Mouse (Mus musculus) forebrain, embryonic 16.5 days (tissue): ENCODE measurements around the gene Lrch1. TPM values are rescaled to one million over a fixed set of nuclear protein-coding genes. Genes with fewer than 3 reads are reported as not detected.
A peak's percentile ranks its signal among the peaks of the same experiment; 100 is the strongest.

Experiments
- ATAC-seq: fragments of 200-750 bp; cut with Nextera tagmentation; 2 replicates; pipeline ENCODE4 v1.8.0; 2017; ENCODE audit warnings: mild to moderate bottlenecking, moderate library complexity
- H3K27ac ChIP-seq: fragments of 300-500 bp; sonication (generic); 2 replicates; pipeline ENCODE4 v1.5.1; 2014; ENCODE audit warnings: low read length, control low read depth
- H3K27me3 ChIP-seq: fragments of 300-500 bp; sonication (generic); replicated peaks from 2 replicates; pipeline ENCODE4 v1.6.1; 2014; ENCODE audit warnings: low read length; ENCODE audit not compliant: control insufficient read depth, insufficient read depth
- H3K36me3 ChIP-seq: fragments of 300-500 bp; sonication (generic); 2 replicates; pipeline ENCODE4 v1.6.1; 2014; ENCODE audit not compliant: control insufficient read depth, insufficient read depth
- H3K4me1 ChIP-seq: fragments of 300-500 bp; sonication (generic); replicated peaks from 2 replicates; pipeline ENCODE4 v1.6.1; 2014; ENCODE audit warnings: low read length; ENCODE audit not compliant: control insufficient read depth, insufficient read depth
- H3K4me2 ChIP-seq: fragments of 300-500 bp; sonication (generic); 2 replicates; pipeline ENCODE4 v1.6.1; 2014; ENCODE audit warnings: mild to moderate bottlenecking, low read length, control low read depth
- H3K4me3 ChIP-seq: fragments of 300-500 bp; sonication (generic); replicated peaks from 2 replicates; pipeline ENCODE4 v1.5.1; 2014; ENCODE audit warnings: mild to moderate bottlenecking, low read length, control low read depth
- H3K9ac ChIP-seq: fragments of 300-500 bp; sonication (generic); replicated peaks from 2 replicates; pipeline ENCODE4 v1.6.1; 2014; ENCODE audit warnings: low read depth, low read length, control low read depth
- H3K9me3 ChIP-seq: fragments of 300-500 bp; sonication (generic); 2 replicates; pipeline ENCODE4 v1.6.1; 2016; ENCODE audit warnings: low read length; ENCODE audit not compliant: control insufficient read depth
- WGBS: fragments of 180-500 bp; shearing (Covaris S2); extraction: QIAGEN DNeasy Blood & Tissue Kit; methylation state at CpG from one replicate; pipeline ENCODE4 v1.1.7; 2014; 5-methylcytosine and 5-hydroxymethylcytosine counted together
- polyA plus RNA-seq: library from polyadenylated mRNA; unstranded; fragments of >200 nt; fragmentation: Nextera tagmentation; extraction: Ambion mirVana; gene quantifications from 2 replicates; pipeline ENCODE4 v1.2.1, GENCODE M21; 2015

Lrch1 gene
- polyA plus RNA-seq, 1 experiment from 2014 or later: 12.5 TPM

- WGBS: 90% methylated on average over 5 of the region's 5 CpGs
- Histone ChIP-seq H3K9me3 (no peaks in the 10 kb centered on the region), H3K27ac (no peak overlapping the region), H3K36me3 (no peaks in the 10 kb centered on the region), H3K4me3 (no peak overlapping the region), H3K4me1 (peaks cover 19% of the 10 kb centered on the region), H3K4me2 (no peak overlapping the region), H3K27me3 (no peaks in the 10 kb centered on the region), H3K9ac (no peak overlapping the region)
- no peak for ATAC-seq
Measured at GRCm38 (mm10) chr14:74917504-74918124, 30.1 kb downstream of the Lrch1 start.

GRCm38 (mm10) chr14:74916691-74917090 is 31.0 kb downstream of the Lrch1 start:
- Histone ChIP-seq H3K9me3 (no peaks in the 10 kb centered on the region), H3K36me3 (no peaks in the 10 kb centered on the region), H3K4me2 (no peak overlapping the region), H3K27ac (no peak overlapping the region), H3K27me3 (no peaks in the 10 kb centered on the region), H3K9ac (no peak overlapping the region), H3K4me1 (peaks cover 16% of the 10 kb centered on the region), H3K4me3 (no peak overlapping the region)
- ATAC-seq: no peak
- 85% methylated on average over 4 of the region's 4 CpGs for WGBS

- no peaks in the 10 kb centered on the region for H3K27me3 ChIP-seq
- no peak for ATAC-seq
Measured at GRCm38 (mm10) chr14:74916075-74916474, 31.6 kb downstream of the Lrch1 start.

DNA sequence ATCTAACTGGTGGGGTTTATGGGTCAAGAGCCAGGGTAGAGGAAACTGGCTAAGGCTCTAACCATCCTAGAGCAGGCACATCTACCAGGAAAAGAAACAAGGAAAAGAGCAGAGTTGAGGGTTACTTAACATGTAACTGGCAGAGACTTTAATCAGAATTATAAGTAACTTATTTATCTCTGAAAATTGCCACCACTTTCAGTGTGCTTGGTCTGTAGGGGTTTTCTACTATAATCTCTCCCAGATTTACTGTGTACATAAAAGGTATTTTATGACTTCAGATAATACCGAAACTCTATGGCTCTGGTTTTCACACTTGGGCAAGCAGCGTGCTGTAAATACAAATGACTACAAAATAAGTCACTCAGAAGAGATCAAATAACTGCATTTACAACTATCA is 32.0 kb downstream of the Lrch1 start:
- Histone ChIP-seq H3K27ac (no peak overlapping the region), H3K4me3 (no peak overlapping the region), H3K9ac (no peak overlapping the region), H3K36me3 (no peaks in the 10 kb centered on the region), H3K27me3 (no peaks in the 10 kb centered on the region), H3K4me1 (peaks cover 16% of the 10 kb centered on the region), H3K4me2 (no peak overlapping the region), H3K9me3 (no peaks in the 10 kb centered on the region)
- no peak for ATAC-seq
- WGBS: 77% methylated on average over 2 of the region's 2 CpGs

More at GRCm38 (mm10) chr14:74916075-74916474, 31.6 kb downstream of the Lrch1 start:
- Histone ChIP-seq H3K4me2 (no peak overlapping the region), H3K4me1 (peaks cover 16% of the 10 kb centered on the region), H3K9ac (no peak overlapping the region), H3K4me3 (no peak overlapping the region), H3K36me3 (no peaks in the 10 kb centered on the region), H3K9me3 (no peaks in the 10 kb centered on the region), H3K27ac (no peak overlapping the region)
- 48% methylated on average over 8 of the region's 8 CpGs for WGBS

GRCm38 (mm10) chr14:74915025-74915424 is 32.7 kb downstream of the Lrch1 start:
- no peaks in the 10 kb centered on the region for H3K27me3 ChIP-seq
- 49% methylated on average over 9 of the region's 9 CpGs for WGBS
- H3K4me3 ChIP-seq: no peak overlapping the region
- H3K27ac ChIP-seq: no peak overlapping the region; the same call in 1 of the 2 replicates
- peak; percentile 80 for ATAC-seq
- peaks cover 16% of the 10 kb centered on the region for H3K4me1 ChIP-seq
- no peaks in the 10 kb centered on the region for H3K9me3 ChIP-seq
- H3K4me2 ChIP-seq: no peak overlapping the region
- H3K9ac ChIP-seq: no peak overlapping the region
- no peaks in the 10 kb centered on the region for H3K36me3 ChIP-seq

GRCm38 (mm10) chr14:74913381-74914230 is 34.1 kb downstream of the Lrch1 start:
- ATAC-seq: no peak
- H3K27ac ChIP-seq: no peak overlapping the region
- H3K36me3 ChIP-seq: no peaks in the 10 kb centered on the region
- no peak overlapping the region for H3K4me3 ChIP-seq
- peaks cover 18% of the 10 kb centered on the region for H3K4me1 ChIP-seq
- H3K9me3 ChIP-seq: no peaks in the 10 kb centered on the region
- no peak overlapping the region for H3K9ac ChIP-seq
- no peaks in the 10 kb centered on the region for H3K27me3 ChIP-seq
- 74% methylated on average over 20 of the region's 20 CpGs for WGBS
- no peak overlapping the region for H3K4me2 ChIP-seq

DNA sequence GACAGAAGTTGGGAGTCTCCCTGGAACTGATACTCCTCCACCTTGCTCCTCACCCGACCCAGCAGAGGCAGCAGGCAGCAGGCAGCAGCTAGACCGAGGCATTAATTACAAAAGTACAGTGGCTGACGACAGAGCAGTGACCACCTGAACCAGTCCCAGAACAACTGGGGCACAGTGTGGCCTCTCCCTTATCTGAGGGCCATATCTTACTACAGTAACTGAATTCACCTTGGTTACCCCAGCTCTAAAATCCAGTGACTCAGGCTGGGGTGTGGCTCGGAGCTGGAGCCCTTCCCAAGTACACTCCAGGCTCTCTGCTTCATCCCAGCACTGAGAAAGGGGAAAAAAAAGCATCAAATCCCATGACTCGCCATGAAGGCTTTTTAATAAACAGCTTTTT is 37.3 kb downstream of the Lrch1 start:
- H3K27ac ChIP-seq: no peak overlapping the region
- WGBS: 75% methylated on average over 5 of the region's 5 CpGs
- H3K9ac ChIP-seq: no peak overlapping the region
- no peaks in the 10 kb centered on the region for H3K36me3 ChIP-seq
- H3K4me3 ChIP-seq: no peak overlapping the region
- H3K27me3 ChIP-seq: no peaks in the 10 kb centered on the region
- ATAC-seq: no peak
- no peak overlapping the region for H3K4me2 ChIP-seq
- H3K4me1 ChIP-seq: peaks cover 20% of the 10 kb centered on the region
- no peaks in the 10 kb centered on the region for H3K9me3 ChIP-seq

- Histone ChIP-seq H3K27ac (peak overlapping the region; percentile 38; the same call in 1 of the 2 replicates), H3K4me3 (no peak overlapping the region), H3K9ac (no peak overlapping the region), H3K4me1 (peaks cover 14% of the 10 kb centered on the region), H3K9me3 (no peaks in the 10 kb centered on the region), H3K27me3 (no peaks in the 10 kb centered on the region), H3K4me2 (no peak overlapping the region), H3K36me3 (no peaks in the 10 kb centered on the region)
- 86% methylated on average over 8 of the region's 8 CpGs for WGBS
- no peak for ATAC-seq
Measured at GRCm38 (mm10) chr14:74909021-74909420, 38.7 kb downstream of the Lrch1 start.

DNA sequence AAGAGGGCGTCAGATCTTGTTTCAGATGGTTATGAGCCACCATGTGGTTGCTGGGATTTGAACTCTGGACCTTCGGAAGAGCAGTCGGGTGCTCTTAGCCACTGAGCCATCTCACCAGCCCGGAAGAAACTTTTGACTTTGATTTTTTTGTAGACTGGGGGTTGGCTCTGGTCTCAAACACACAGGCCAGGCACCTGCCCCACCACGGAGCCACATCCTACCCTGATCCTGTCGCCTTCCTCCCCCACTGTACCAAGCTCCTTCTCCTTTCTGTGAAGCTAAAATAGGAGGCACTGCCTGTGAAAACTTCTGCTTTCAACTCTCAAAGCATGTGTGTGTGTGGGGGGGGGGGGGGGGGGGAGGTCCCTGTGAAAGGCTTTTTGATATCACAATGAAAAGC is 39.4 kb downstream of the Lrch1 start:
- ATAC-seq: 0 out of 2 replicates have a peak, but pooled peaks have one; percentile 22

More for the DNA sequence above, 39.4 kb downstream of the Lrch1 start:
- Histone ChIP-seq H3K27me3 (no peaks in the 10 kb centered on the region), H3K4me2 (no peak overlapping the region), H3K36me3 (no peaks in the 10 kb centered on the region), H3K27ac (no peak overlapping the region; the same call in 1 of the 2 replicates), H3K9ac (no peak overlapping the region), H3K9me3 (no peaks in the 10 kb centered on the region), H3K4me3 (no peak overlapping the region), H3K4me1 (peaks cover 9% of the 10 kb centered on the region)
- 89% methylated on average over 6 of the region's 6 CpGs for WGBS
